19 mouse cellular contexts compared by ENCODE assay signal in the genomic region with DNA sequence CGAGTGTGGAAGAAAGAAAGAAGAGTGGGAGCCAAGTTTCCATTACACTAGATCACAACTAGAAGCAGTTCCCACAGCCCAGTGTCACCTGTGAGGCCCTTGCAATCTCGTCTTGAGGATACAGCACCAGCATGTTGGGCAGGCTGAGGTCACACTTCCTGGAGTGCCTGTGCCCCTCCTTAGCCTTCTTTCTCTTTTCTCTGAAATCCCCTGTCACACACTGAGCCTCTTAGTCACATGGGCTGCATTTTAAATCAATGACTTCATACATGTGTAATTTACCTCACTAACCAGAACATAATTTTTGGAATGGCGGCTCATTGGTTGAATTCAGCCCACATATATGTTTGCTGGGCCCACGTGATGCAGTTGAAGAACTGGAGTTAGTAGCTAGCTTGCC. TPM values are rescaled to one million over a fixed set of nuclear protein-coding genes. Genes with fewer than 3 reads are reported as not detected.
DNase-seq lines count a peak whose midpoint lies in the region; ATAC-seq and TF ChIP-seq lines count a peak whose summit lies in the region.
"Had no signal": no experiment of that assay in that cellular context is flagged by ENCODE, and none has a peak within 500 bp of the region (broad histone marks: within the 10 kb centered on the region; RNA-seq: fewer than 3 reads in every experiment).

No protein-coding gene starts in this region.

- no peaks in the 10 kb centered on the region for H3K27me3 ChIP-seq in liver, embryonic 11.5 days (replicated peaks; ENCODE audit: control insufficient read depth, insufficient read depth, low read length)
- no peaks in the 10 kb centered on the region for H3K27me3 ChIP-seq in embryonic facial prominence, embryonic 10.5 days (replicated peaks; ENCODE audit: low read depth, poor library complexity, severe bottlenecking)
- no peaks in the 10 kb centered on the region for H3K27me3 ChIP-seq in splenic B cell, adult 2 months (ENCODE audit: control insufficient read depth, insufficient read depth, low read length, poor library complexity, severe bottlenecking)
- H3K27me3 ChIP-seq: limb, embryonic 13.5 days; neural tube, embryonic 13.5 days had no signal

- no peak overlapping the region for H3K4me3 ChIP-seq in liver, embryonic 11.5 days (ENCODE audit: low read depth, low read length)
- no peak overlapping the region for H3K4me3 ChIP-seq in embryonic facial prominence, embryonic 10.5 days
- H3K4me3 ChIP-seq in lung, adult 2 months (replicated peaks; ENCODE audit: extremely low read depth, low read depth, low read length), result no peak overlapping the region
- H3K4me3 ChIP-seq: heart, embryonic 10.5 days; limb, embryonic 13.5 days; neural tube, embryonic 13.5 days had no signal

- H3K36me3 ChIP-seq in liver, embryonic 11.5 days (ENCODE audit: control insufficient read depth, insufficient read depth, low read length), result no peaks in the 10 kb centered on the region
- no peaks in the 10 kb centered on the region for H3K36me3 ChIP-seq in embryonic facial prominence, embryonic 10.5 days (replicated peaks)
- H3K36me3 ChIP-seq in splenic B cell, adult 2 months (ENCODE audit: control insufficient read depth, insufficient read depth, low read length, poor library complexity, severe bottlenecking), result no peaks in the 10 kb centered on the region
- H3K36me3 ChIP-seq: heart, embryonic 10.5 days; limb, embryonic 13.5 days; neural tube, embryonic 13.5 days had no signal

- H3K9ac ChIP-seq in liver, embryonic 11.5 days (ENCODE audit: low read depth, low read length), result no peak overlapping the region
- H3K9ac ChIP-seq: hindbrain, embryonic 14.5 days; limb, embryonic 13.5 days; neural tube, embryonic 13.5 days had no signal

- no peak overlapping the region for H3K27ac ChIP-seq in liver, embryonic 11.5 days (ENCODE audit: low read depth, low read length)
- H3K27ac ChIP-seq in embryonic facial prominence, embryonic 10.5 days (replicated peaks), result peak overlapping the region; percentile 5; the same call in 1 of the 2 replicates
- H3K27ac ChIP-seq: hindbrain, embryonic 14.5 days; limb, embryonic 13.5 days; neural tube, embryonic 13.5 days had no signal

- TF ChIP-seq CTCF in lung, adult 2 months (IDR thresholded peaks at IDR 0.05; ENCODE audit: insufficient read depth, low read length), result no peak

- WGBS in liver, embryonic 11.5 days, result 82% methylated on average over 4 of the region's 4 CpGs
- whole genome bisulfite sequencing in embryonic facial prominence, embryonic 10.5 days, result 86% methylated on average over 4 of the region's 4 CpGs
- WGBS in lung, adult 2 months, result 70% methylated on average over 4 of the region's 4 CpGs

- ATAC-seq in liver, embryonic 11.5 days (replicated peaks; ENCODE audit: low FRiP score), result no peak

- TF ChIP-seq POLR2A in lung, adult 2 months (IDR thresholded peaks at IDR 0.05; ENCODE audit: borderline replicate concordance, extremely low read depth, low read depth, low read length), result no peak

- DNase-seq in liver, embryonic 11.5 days (ENCODE audit: low spot score), result peak; percentile 10
- no peak for DNase-seq in liver
- peak; percentile 72 for DNase-seq in CD4-positive helper T cell, adult 2 months (ENCODE audit: low read depth, low spot score)
- DNase-seq in embryonic facial prominence, embryonic 10.5 days (ENCODE audit: low spot score), result no peak
- peak; percentile 71 for DNase-seq in splenic B cell, adult 2 months (ENCODE audit: low read depth, low spot score)
- no peak for DNase-seq in lung, adult 2 months
- no peak for DNase-seq in layer of hippocampus, adult 8-10 months (ENCODE audit: low spot score in 2 of 2)
- DNase-seq: adrenal gland, postnatal 36 days; cerebellum, adult 8-10 months; gastrocnemius, postnatal 25 days; heart, postnatal 14 days; kidney, adult 18-20 months; kidney, postnatal 14 days; lung, postnatal 14 days; right cerebral cortex, postnatal 25 days had no signal

- no peak overlapping the region for H3K4me2 ChIP-seq in liver, embryonic 11.5 days
- H3K4me2 ChIP-seq: hindbrain, embryonic 14.5 days; limb, embryonic 13.5 days; neural tube, embryonic 13.5 days had no signal

- H3K9me3 ChIP-seq in liver, embryonic 11.5 days (ENCODE audit: control insufficient read depth, low read length), result no peaks in the 10 kb centered on the region
- H3K9me3 ChIP-seq in embryonic facial prominence, embryonic 10.5 days, result no peaks in the 10 kb centered on the region
- H3K9me3 ChIP-seq: heart, embryonic 10.5 days; limb, embryonic 13.5 days; neural tube, embryonic 13.5 days had no signal

- H3K4me1 ChIP-seq in liver, embryonic 11.5 days (replicated peaks; ENCODE audit: control insufficient read depth, insufficient read depth, low read length), result no peaks in the 10 kb centered on the region
- peaks cover 38% of the 10 kb centered on the region for H3K4me1 ChIP-seq in embryonic facial prominence, embryonic 10.5 days
- H3K4me1 ChIP-seq in lung, adult 2 months (ENCODE audit: control insufficient read depth, insufficient read depth, low read length), result peaks cover 8% of the 10 kb centered on the region
- H3K4me1 ChIP-seq: neural tube, embryonic 13.5 days had no signal

RNA-seq across cellular contexts. Expression of gene Filip1l, which starts 50.0 kb away (rescaled TPM):
- 9.3 and 9.4 TPM in 2 replicates for polyA plus RNA-seq in liver, embryonic 11.5 days (2014; fragmentation: Nextera tagmentation; extraction: Ambion mirVana)
- 11.5 and 12.7 TPM in 2 replicates for polyA plus RNA-seq in embryonic facial prominence, embryonic 10.5 days (2016; fragmentation: Nextera tagmentation; extraction: Ambion mirVana)
- polyA plus RNA-seq in lung, adult 2 months (2012; rRNA removed), result 10.3 and 15.1 TPM in 2 replicates
- total RNA-seq in layer of hippocampus, adult 8-10 months (2022), result 1 to 10 TPM; 4.2 to 5.0 (median 4.7) TPM

Comparison
In these comparisons a context has a peak if more than half of its experiments do, and no peak if none do; other contexts are left out.
1. DNase-seq: peak in liver, embryonic 11.5 days (single experiment), CD4-positive helper T cell, adult 2 months (single experiment) and splenic B cell, adult 2 months (single experiment); none in liver (single experiment), embryonic facial prominence, embryonic 10.5 days (single experiment), lung, adult 2 months (single experiment) and layer of hippocampus, adult 8-10 months (0 of 2).